10 mouse cellular contexts compared by ENCODE assay signal in genomic region chr9:94696539-94697079, GRCm38 (mm10). TPM values are rescaled to one million over a fixed set of nuclear protein-coding genes. Genes with fewer than 3 reads are reported as not detected.
DNase-seq lines count a peak whose midpoint lies in the region; ATAC-seq lines count a peak whose summit lies in the region.
"Had no signal": no experiment of that assay in that cellular context is flagged by ENCODE, and none has a peak within 500 bp of the region (broad histone marks: within the 10 kb centered on the region; RNA-seq: fewer than 3 reads in every experiment).

No protein-coding gene starts in this region.

- H3K4me1 ChIP-seq in kidney, embryonic 16.5 days (ENCODE audit: insufficient read depth, low read length) = peaks cover 10% of the 10 kb centered on the region
- H3K4me1 ChIP-seq in liver, embryonic 11.5 days (replicated peaks; ENCODE audit: control insufficient read depth, insufficient read depth, low read length) = peaks cover 21% of the 10 kb centered on the region

- 67% methylated on average over 9 of the region's 9 CpGs for WGBS in kidney, embryonic 16.5 days
- 47% methylated on average over 9 of the region's 9 CpGs for WGBS in liver, embryonic 11.5 days

- H3K9ac ChIP-seq in kidney, embryonic 16.5 days (replicated peaks; ENCODE audit: low read length) = no peak overlapping the region
- H3K9ac ChIP-seq in liver, embryonic 11.5 days (ENCODE audit: low read depth, low read length) = no peak overlapping the region
- H3K9ac ChIP-seq: embryonic facial prominence, embryonic 12.5 days; hindbrain, embryonic 14.5 days had no signal

- ATAC-seq in kidney, embryonic 16.5 days (ENCODE audit: low FRiP score, low TSS enrichment) = no peak; the same call in 1 of the 2 replicates
- peak; percentile 70 for ATAC-seq in liver, embryonic 11.5 days (replicated peaks; ENCODE audit: low FRiP score)

- no peaks in the 10 kb centered on the region for H3K27me3 ChIP-seq in kidney, embryonic 16.5 days (ENCODE audit: insufficient read depth, low read length)
- H3K27me3 ChIP-seq in liver, embryonic 11.5 days (replicated peaks; ENCODE audit: control insufficient read depth, insufficient read depth, low read length) = no peaks in the 10 kb centered on the region
- H3K27me3 ChIP-seq: embryonic facial prominence, embryonic 12.5 days had no signal

- H3K4me3 ChIP-seq in kidney, embryonic 16.5 days (ENCODE audit: low read length) = no peak overlapping the region
- no peak overlapping the region for H3K4me3 ChIP-seq in liver, embryonic 11.5 days (ENCODE audit: low read depth, low read length)
- H3K4me3 ChIP-seq: embryonic facial prominence, embryonic 12.5 days had no signal

- H3K4me2 ChIP-seq in kidney, embryonic 16.5 days (replicated peaks; ENCODE audit: low read depth, low read length) = no peak overlapping the region
- H3K4me2 ChIP-seq in liver, embryonic 11.5 days = no peak overlapping the region
- H3K4me2 ChIP-seq: embryonic facial prominence, embryonic 12.5 days; hindbrain, embryonic 14.5 days had no signal

- no peak overlapping the region for H3K27ac ChIP-seq in kidney, embryonic 16.5 days (ENCODE audit: low read length)
- no peak overlapping the region for H3K27ac ChIP-seq in liver, embryonic 11.5 days (ENCODE audit: low read depth, low read length)
- H3K27ac ChIP-seq: embryonic facial prominence, embryonic 12.5 days; hindbrain, embryonic 14.5 days had no signal

- DNase-seq in kidney, adult 11 months = peak; percentile 2
- DNase-seq in c-Kit-positive CD71-negative TER-119-negative erythroid progenitor cells, embryonic 14.5 days (ENCODE audit: low read depth) = peak; percentile 34
- DNase-seq in liver, embryonic 11.5 days (ENCODE audit: low spot score) = no peak
- DNase-seq in skeletal muscle tissue, adult 2 months (ENCODE audit: low read depth, low spot score) = peak; percentile 35
- no peak for DNase-seq in cerebellum, adult 18-20 months
- no peak for DNase-seq in testis, postnatal 14 days (ENCODE audit: low spot score)
- DNase-seq in cerebellum, adult 9-10 months = no peak

- no peaks in the 10 kb centered on the region for H3K36me3 ChIP-seq in kidney, embryonic 16.5 days (ENCODE audit: insufficient read depth, low read length)
- no peaks in the 10 kb centered on the region for H3K36me3 ChIP-seq in liver, embryonic 11.5 days (ENCODE audit: control insufficient read depth, insufficient read depth, low read length)
- H3K36me3 ChIP-seq: embryonic facial prominence, embryonic 12.5 days had no signal

- no peaks in the 10 kb centered on the region for H3K9me3 ChIP-seq in kidney, embryonic 16.5 days (ENCODE audit: low read length)
- no peaks in the 10 kb centered on the region for H3K9me3 ChIP-seq in liver, embryonic 11.5 days (ENCODE audit: control insufficient read depth, low read length)
- H3K9me3 ChIP-seq: embryonic facial prominence, embryonic 12.5 days had no signal

RNA-seq across cellular contexts. Expression of gene Slc9a9, which starts 26.9 kb away (rescaled TPM):
- 3.9 and 4.3 TPM in 2 replicates for polyA plus RNA-seq in kidney, embryonic 16.5 days (2015; fragmentation: Nextera tagmentation; extraction: Ambion mirVana)
- polyA plus RNA-seq in liver, embryonic 11.5 days (2014; fragmentation: Nextera tagmentation; extraction: Ambion mirVana) = 1.9 and 2.3 TPM in 2 replicates

Comparison
In these comparisons a context has a peak if more than half of its experiments do, and no peak if none do; other contexts are left out.
1. DNase-seq: peak in kidney, adult 11 months (single experiment), c-Kit-positive CD71-negative TER-119-negative erythroid progenitor cells, embryonic 14.5 days (single experiment) and skeletal muscle tissue, adult 2 months (single experiment); none in liver, embryonic 11.5 days (single experiment), cerebellum, adult 18-20 months (0 of 2), testis, postnatal 14 days (single experiment) and cerebellum, adult 9-10 months (single experiment).